Mouse (Mus musculus) thymus, adult 2 months (tissue): Measurements from ENCODE around the gene Ispd.

Source experiments
- CTCF ChIP-seq: fragments of 200-500 bp; IDR thresholded peaks from 2 replicates; pipeline ENCODE4 v1.5.1; 2012; ENCODE audit warnings: mild to moderate bottlenecking, control low read depth, low read length, moderate library complexity, borderline replicate concordance; ENCODE audit not compliant: control insufficient read depth, poor library complexity, insufficient read depth; ENCODE audit errors: extremely low read depth
- POLR2A ChIP-seq: fragments of 200-500 bp; IDR thresholded peaks from 2 replicates; pipeline ENCODE4 v1.6.1; 2012; ENCODE audit warnings: mild to moderate bottlenecking, low read length, control low read depth, moderate library complexity; ENCODE audit not compliant: control insufficient read depth, poor library complexity, insufficient read depth; ENCODE audit errors: extremely low read depth

GRCm38 (mm10) chr12:36439396-36439795 lies 58.1 kb downstream of the Ispd start:
- TF ChIP-seq CTCF: no peak
- no peak for TF ChIP-seq POLR2A
